Mouse (Mus musculus) intestine, postnatal 0 days (tissue): ENCODE data around the gene Ndufa7. TPM values are rescaled to one million over a fixed set of nuclear protein-coding genes. Genes with fewer than 3 reads are reported as not detected.

Source experiments
- ATAC-seq: fragments of 200-750 bp; cut with Nextera tagmentation; 2 replicates; pipeline ENCODE4 v1.8.0; 2017; ENCODE audit warnings: mild to moderate bottlenecking, moderate TSS enrichment, moderate library complexity
- H3K27ac ChIP-seq: fragments of 300-500 bp; sonication (generic); 2 replicates; pipeline ENCODE4 v1.5.1; 2014; ENCODE audit warnings: mild to moderate bottlenecking, low read depth, low read length, moderate library complexity
- H3K27me3 ChIP-seq: fragments of 300-500 bp; sonication (generic); replicated peaks from 2 replicates; pipeline ENCODE4 v1.6.1; 2014; ENCODE audit warnings: low read length, mixed read lengths; ENCODE audit not compliant: control insufficient read depth, insufficient read depth
- H3K36me3 ChIP-seq: fragments of 300-500 bp; sonication (generic); 2 replicates; pipeline ENCODE4 v1.6.1; 2014; ENCODE audit warnings: mild to moderate bottlenecking, moderate library complexity; ENCODE audit not compliant: control insufficient read depth, insufficient read depth
- H3K4me1 ChIP-seq: fragments of 300-500 bp; sonication (generic); replicated peaks from 2 replicates; pipeline ENCODE4 v1.6.1; 2014; ENCODE audit warnings: antibody characterized with exemption, low read length, mixed read lengths; ENCODE audit not compliant: control insufficient read depth, insufficient read depth
- H3K4me2 ChIP-seq: fragments of 300-500 bp; sonication (generic); replicated peaks from 2 replicates; pipeline ENCODE4 v1.6.1; 2014; ENCODE audit warnings: low read depth, mild to moderate bottlenecking, moderate library complexity
- H3K4me3 ChIP-seq: fragments of 300-500 bp; sonication (generic); 2 replicates; pipeline ENCODE4 v1.5.1; 2014; ENCODE audit warnings: low read depth, low read length
- H3K9ac ChIP-seq: fragments of 300-500 bp; sonication (generic); 2 replicates; pipeline ENCODE4 v1.6.1; 2014; ENCODE audit warnings: mild to moderate bottlenecking, low read depth, low read length
- H3K9me3 ChIP-seq: fragments of 300-500 bp; sonication (generic); 2 replicates; pipeline ENCODE4 v1.6.1; 2016; ENCODE audit warnings: mixed run types; ENCODE audit not compliant: control insufficient read depth
- CTCF ChIP-seq: sonication (generic); IDR thresholded peaks from 2 replicates; pipeline ENCODE4 v1.5.1; 2016; ENCODE audit warnings: low read depth, mild to moderate bottlenecking, control low read depth, antibody characterized with exemption, moderate library complexity
- WGBS: fragments of 180-500 bp; shearing (Covaris S2); extraction: QIAGEN DNeasy Blood & Tissue Kit; methylation state at CpG from one replicate; pipeline ENCODE4 v1.1.7; 2014; 5-methylcytosine and 5-hydroxymethylcytosine counted together
- polyA plus RNA-seq: library from polyadenylated mRNA; unstranded; fragments of >200 nt; fragmentation: Nextera tagmentation; extraction: Ambion mirVana; gene quantifications from 2 replicates; pipeline ENCODE4 v1.2.1, GENCODE M21; 2015

The Ndufa7 gene
- polyA plus RNA-seq = 503 and 513 TPM in 2 replicates

GRCm38 (mm10) chr17:33824084-33824996 lies at the start of gene Ndufa7, which contains the start of gene Rps28:
Ndufa7 (plus strand) TSS chr17:33824572.
Rps28 (minus strand) TSS chr17:33824562.
- whole genome bisulfite sequencing = under 1% methylated on average over 51 of the region's 51 CpGs

GRCm38 (mm10) chr17:33774573-33775155 lies 49.7 kb upstream of the Ndufa7 start:
- ATAC-seq = no peak
- Histone ChIP-seq H3K4me1 (no peaks in the 10 kb centered on the region; the same call in 1 of the 2 replicates), H3K27ac (peak overlapping the region; percentile 41; the same call in 1 of the 2 replicates), H3K9me3 (no peaks in the 10 kb centered on the region), H3K4me2 (no peak overlapping the region), H3K4me3 (no peak overlapping the region), H3K9ac (no peak overlapping the region), H3K36me3 (peaks cover 22% of the 10 kb centered on the region; the same call in 1 of the 2 replicates), H3K27me3 (no peaks in the 10 kb centered on the region)
- TF ChIP-seq CTCF = no peak
- 76% methylated on average over 8 of the region's 8 CpGs for WGBS

More at GRCm38 (mm10) chr17:33824084-33824996, at the start of gene Ndufa7, which contains the start of gene Rps28:
- Histone ChIP-seq H3K27me3 (no peaks in the 10 kb centered on the region), H3K4me3 (peak within 1 kb of the TSS; percentile 78), H3K9ac (peak within 1 kb of the TSS; percentile 86), H3K27ac (peak within 1 kb of the TSS; percentile 87), H3K4me1 (0 out of 2 replicates have a peak, but pooled peaks cover 8% of the 10 kb centered on the region), H3K4me2 (peak within 1 kb of the TSS; percentile 74), H3K9me3 (no peaks in the 10 kb centered on the region), H3K36me3 (peaks cover 50% of the 10 kb centered on the region)
- peak; percentile 89 for ATAC-seq
- no peak for TF ChIP-seq CTCF

GRCm38 (mm10) chr17:33775287-33775686 lies 49.1 kb upstream of the Ndufa7 start:
- Histone ChIP-seq H3K4me2 (no peak overlapping the region), H3K36me3 (peaks cover 22% of the 10 kb centered on the region; the same call in 1 of the 2 replicates), H3K9me3 (no peaks in the 10 kb centered on the region), H3K27me3 (no peaks in the 10 kb centered on the region), H3K4me3 (no peak overlapping the region), H3K9ac (no peak overlapping the region), H3K4me1 (peaks cover 2% of the 10 kb centered on the region), H3K27ac (peak overlapping the region; percentile 41; the same call in 1 of the 2 replicates)
- ATAC-seq = no peak
- 96% methylated on average over 4 of the region's 4 CpGs for WGBS
- no peak for TF ChIP-seq CTCF

GRCm38 (mm10) chr17:33779271-33779966 lies 45.0 kb upstream of the Ndufa7 start:
- Histone ChIP-seq H3K4me1 (peaks cover 18% of the 10 kb centered on the region), H3K9me3 (no peaks in the 10 kb centered on the region), H3K27ac (peak overlapping the region; percentile 69), H3K4me2 (peak overlapping the region; percentile 82), H3K27me3 (no peaks in the 10 kb centered on the region), H3K9ac (no peak overlapping the region), H3K36me3 (peaks cover 22% of the 10 kb centered on the region; the same call in 1 of the 2 replicates), H3K4me3 (peak overlapping the region; percentile 19; the same call in 1 of the 2 replicates)
- no peak for TF ChIP-seq CTCF
- ATAC-seq = peak; percentile 65
- WGBS = 45% methylated on average over 9 of the region's 9 CpGs

- Histone ChIP-seq H3K4me2 (peak overlapping the region; percentile 82), H3K9me3 (no peaks in the 10 kb centered on the region), H3K27ac (peak overlapping the region; percentile 69; the same call in 1 of the 2 replicates), H3K4me3 (peak overlapping the region; percentile 19; the same call in 1 of the 2 replicates), H3K4me1 (peaks cover 18% of the 10 kb centered on the region), H3K36me3 (peaks cover 22% of the 10 kb centered on the region; the same call in 1 of the 2 replicates), H3K9ac (no peak overlapping the region), H3K27me3 (no peaks in the 10 kb centered on the region)
- TF ChIP-seq CTCF = no peak
- ATAC-seq = no peak
- WGBS = 68% methylated on average over 5 of the region's 5 CpGs
Measured at GRCm38 (mm10) chr17:33779967-33780295, 44.4 kb upstream of the Ndufa7 start.
